Mouse (Mus musculus) hindbrain, embryonic 16.5 days (tissue): ENCODE results near the gene Asb11. TPM values are rescaled to one million over a fixed set of nuclear protein-coding genes. Genes with fewer than 3 reads are reported as not detected.

Experiments used
- ATAC-seq: fragments of 200-750 bp; cut with Nextera tagmentation; 2 replicates; pipeline ENCODE4 v1.8.0; 2017; ENCODE audit warnings: moderate TSS enrichment, moderate library complexity
- H3K27ac ChIP-seq: fragments of 300-500 bp; sonication (generic); 2 replicates; pipeline ENCODE4 v1.5.1; 2014; ENCODE audit warnings: low read depth, mild to moderate bottlenecking, control low read depth, low read length, moderate library complexity
- H3K27me3 ChIP-seq: fragments of 300-500 bp; sonication (generic); replicated peaks from 2 replicates; pipeline ENCODE4 v1.6.1; 2014; ENCODE audit warnings: low read length; ENCODE audit not compliant: control insufficient read depth, insufficient read depth
- H3K36me3 ChIP-seq: fragments of 300-500 bp; sonication (generic); 2 replicates; pipeline ENCODE4 v1.6.1; 2014; ENCODE audit warnings: mild to moderate bottlenecking, low read length, moderate library complexity, mixed read lengths; ENCODE audit not compliant: control insufficient read depth, insufficient read depth
- H3K4me1 ChIP-seq: fragments of 300-500 bp; sonication (generic); 2 replicates; pipeline ENCODE4 v1.6.1; 2014; ENCODE audit warnings: low read depth, low read length; ENCODE audit not compliant: control insufficient read depth, insufficient read depth
- H3K4me2 ChIP-seq: fragments of 300-500 bp; sonication (generic); 2 replicates; pipeline ENCODE4 v1.6.1; 2014; ENCODE audit warnings: mild to moderate bottlenecking, low read length, control low read depth, moderate library complexity
- H3K4me3 ChIP-seq: fragments of 300-500 bp; sonication (generic); 2 replicates; pipeline ENCODE4 v1.5.1; 2014; ENCODE audit warnings: mild to moderate bottlenecking, low read length, control low read depth, moderate library complexity
- H3K9ac ChIP-seq: fragments of 300-500 bp; sonication (generic); 2 replicates; pipeline ENCODE4 v1.6.1; 2014; ENCODE audit warnings: low read depth, mild to moderate bottlenecking, control low read depth, low read length, moderate library complexity
- H3K9me3 ChIP-seq: fragments of 300-500 bp; sonication (generic); 2 replicates; pipeline ENCODE4 v1.6.1; 2014; ENCODE audit warnings: mild to moderate bottlenecking, low read length, moderate library complexity; ENCODE audit not compliant: control insufficient read depth
- WGBS: fragments of 180-500 bp; shearing (Covaris S2); extraction: QIAGEN DNeasy Blood & Tissue Kit; methylation state at CpG from one replicate; pipeline ENCODE4 v1.1.7; 2014; 5-methylcytosine and 5-hydroxymethylcytosine counted together
- polyA plus RNA-seq: library from polyadenylated mRNA; unstranded; fragments of >200 nt; fragmentation: Nextera tagmentation; extraction: Ambion mirVana; gene quantifications from 2 replicates; pipeline ENCODE4 v1.2.1, GENCODE M21; 2015

Gene Asb11
- polyA plus RNA-seq: not detected in 2 replicates

GRCm38 (mm10) chrX:164436709-164437108 is at the start of gene Asb11:
TSS of gene Asb11 (plus strand) at chrX:164436994.
- whole genome bisulfite sequencing: 85% methylated on average over 8 of the region's 8 CpGs
- Histone ChIP-seq H3K27ac (no peak within 1 kb of the TSS), H3K4me3 (no peak within 1 kb of the TSS), H3K27me3 (no peaks in the 10 kb centered on the region), H3K4me1 (no peaks in the 10 kb centered on the region), H3K4me2 (no peak within 1 kb of the TSS), H3K9me3 (no peaks in the 10 kb centered on the region), H3K9ac (no peak within 1 kb of the TSS), H3K36me3 (no peaks in the 10 kb centered on the region)
- ATAC-seq: no peak

GRCm38 (mm10) chrX:164394091-164394490 is 42.7 kb upstream of the Asb11 start:
- Histone ChIP-seq H3K4me3 (no peak overlapping the region), H3K9ac (no peak overlapping the region), H3K27ac (no peak overlapping the region), H3K27me3 (no peaks in the 10 kb centered on the region), H3K36me3 (no peaks in the 10 kb centered on the region), H3K4me2 (no peak overlapping the region), H3K4me1 (no peaks in the 10 kb centered on the region), H3K9me3 (no peaks in the 10 kb centered on the region)
- 83% methylated on average over 4 of the region's 4 CpGs for WGBS
- ATAC-seq: no peak

GRCm38 (mm10) chrX:164398456-164398855 is 38.3 kb upstream of the Asb11 start:
- Histone ChIP-seq H3K4me2 (no peak overlapping the region), H3K27me3 (no peaks in the 10 kb centered on the region), H3K4me3 (no peak overlapping the region), H3K9ac (no peak overlapping the region), H3K9me3 (no peaks in the 10 kb centered on the region), H3K4me1 (no peaks in the 10 kb centered on the region), H3K36me3 (no peaks in the 10 kb centered on the region), H3K27ac (no peak overlapping the region)
- WGBS: 67% methylated on average over 3 of the region's 3 CpGs
- peak; percentile 76 for ATAC-seq

GRCm38 (mm10) chrX:164405080-164405649 is 31.6 kb upstream of the Asb11 start:
- no peak for ATAC-seq
- Histone ChIP-seq H3K27me3 (no peaks in the 10 kb centered on the region), H3K4me2 (no peak overlapping the region), H3K9ac (no peak overlapping the region), H3K4me3 (no peak overlapping the region), H3K9me3 (no peaks in the 10 kb centered on the region), H3K4me1 (no peaks in the 10 kb centered on the region), H3K36me3 (no peaks in the 10 kb centered on the region), H3K27ac (no peak overlapping the region)

GRCm38 (mm10) chrX:164406133-164407022 is 30.4 kb upstream of the Asb11 start:
- WGBS: 83% methylated on average over 9 of the region's 9 CpGs
- H3K27ac ChIP-seq: no peak overlapping the region

GRCm38 (mm10) chrX:164408301-164408927 is 28.4 kb upstream of the Asb11 start:
- no peak overlapping the region for H3K4me2 ChIP-seq

More at GRCm38 (mm10) chrX:164406133-164407022, 30.4 kb upstream of the Asb11 start:
- Histone ChIP-seq H3K36me3 (no peaks in the 10 kb centered on the region), H3K4me2 (no peak overlapping the region), H3K9me3 (no peaks in the 10 kb centered on the region), H3K27me3 (no peaks in the 10 kb centered on the region), H3K4me3 (no peak overlapping the region), H3K9ac (no peak overlapping the region), H3K4me1 (no peaks in the 10 kb centered on the region)
- no peak for ATAC-seq

GRCm38 (mm10) chrX:164410562-164410961 is 26.2 kb upstream of the Asb11 start:
- WGBS: 96% methylated on average over 1 of the region's 1 CpGs
- Histone ChIP-seq H3K4me2 (no peak overlapping the region), H3K27ac (no peak overlapping the region), H3K9me3 (no peaks in the 10 kb centered on the region), H3K27me3 (no peaks in the 10 kb centered on the region), H3K4me1 (no peaks in the 10 kb centered on the region), H3K4me3 (no peak overlapping the region), H3K9ac (no peak overlapping the region), H3K36me3 (no peaks in the 10 kb centered on the region)
- ATAC-seq: no peak

More at GRCm38 (mm10) chrX:164408301-164408927, 28.4 kb upstream of the Asb11 start:
- H3K4me1 ChIP-seq: no peaks in the 10 kb centered on the region
- no peaks in the 10 kb centered on the region for H3K36me3 ChIP-seq
- no peak overlapping the region for H3K9ac ChIP-seq
- no peak for ATAC-seq
- WGBS: 79% methylated on average over 3 of the region's 3 CpGs
- H3K9me3 ChIP-seq: no peaks in the 10 kb centered on the region
- no peak overlapping the region for H3K27ac ChIP-seq
- H3K27me3 ChIP-seq: no peaks in the 10 kb centered on the region
- H3K4me3 ChIP-seq: no peak overlapping the region

- WGBS: 87% methylated on average over 2 of the region's 2 CpGs
- no peak overlapping the region for H3K27ac ChIP-seq
- H3K4me2 ChIP-seq: no peak overlapping the region
- H3K36me3 ChIP-seq: no peaks in the 10 kb centered on the region
- peaks cover 6% of the 10 kb centered on the region for H3K4me1 ChIP-seq
- H3K9ac ChIP-seq: no peak overlapping the region
- no peaks in the 10 kb centered on the region for H3K9me3 ChIP-seq
- H3K27me3 ChIP-seq: no peaks in the 10 kb centered on the region; the same call in 1 of the 2 replicates
- H3K4me3 ChIP-seq: no peak overlapping the region
- ATAC-seq: no peak
Observed at GRCm38 (mm10) chrX:164416803-164417202, 20.0 kb upstream of the Asb11 start.

GRCm38 (mm10) chrX:164418008-164418407 is 18.8 kb upstream of the Asb11 start:
- H3K27ac ChIP-seq: no peak overlapping the region
- H3K27me3 ChIP-seq: no peaks in the 10 kb centered on the region; the same call in 1 of the 2 replicates
- H3K9me3 ChIP-seq: no peaks in the 10 kb centered on the region
- H3K4me1 ChIP-seq: peaks cover 6% of the 10 kb centered on the region
- H3K36me3 ChIP-seq: no peaks in the 10 kb centered on the region
- H3K9ac ChIP-seq: no peak overlapping the region
- H3K4me2 ChIP-seq: no peak overlapping the region
- H3K4me3 ChIP-seq: no peak overlapping the region
- ATAC-seq: no peak
